Mouse (Mus musculus) left cerebral cortex, postnatal 10 days (tissue): ENCODE measurements around the gene Fmnl1. TPM values are rescaled to one million over a fixed set of nuclear protein-coding genes. Genes with fewer than 3 reads are reported as not detected.

Source experiments
- DNase-seq, 2 experiments: peaks; one replicate each; pipeline ENCODE4 v3.0.0; 2021 to 2022; ENCODE audit warnings: low spot score in 2 of 2, mixed read lengths in 1 of 2; ENCODE audit errors: extremely low spot score in 1 of 2
- intact Hi-C: fragments of 180-260 bp; cut with DNase I; formaldehyde crosslinking; loops from one replicate; pipeline ENCODE4 v1.15.1; 2025
- total RNA-seq, 2 experiments: library from RNA; stranded (reverse); gene quantifications; 2 replicates each; pipeline ENCODE4 v1.2.3; 2021

Fmnl1 gene
- total RNA-seq, 2 experiments from 2014 or later, result 79.5 to 80.7 TPM

GRCm38 (mm10) chr11:103240740-103241139, 69.8 kb downstream of the Fmnl1 start:
- intact Hi-C loops, result no loop called here

GRCm38 (mm10) chr11:103244856-103245255, 73.9 kb downstream of the Fmnl1 start:
- intact Hi-C loops, result no loop called here
- DNase-seq, result no peak

More at GRCm38 (mm10) chr11:103240740-103241139, 69.8 kb downstream of the Fmnl1 start:
- no peak for DNase-seq

GRCm38 (mm10) chr11:103246081-103246730, 75.3 kb downstream of the Fmnl1 start:
- intact Hi-C loops, result no loop called here
- DNase-seq, result peak; percentile 37 to 63

- intact Hi-C loops, result no loop called here
- DNase-seq, result no peak
Observed at GRCm38 (mm10) chr11:103246731-103247290, 75.9 kb downstream of the Fmnl1 start.

GRCm38 (mm10) chr11:103247504-103248177, 76.7 kb downstream of the Fmnl1 start:
- intact Hi-C loops, result no loop called here
- peak; percentile 83 to 91 for DNase-seq

Other genes with a start within 250 kb of the Fmnl1 start
- gene Kif18b, start 246.0 kb upstream of the Fmnl1 start, total RNA-seq, result 1 to 10 TPM; 1.2 to 1.9 TPM
- 10 to 100 TPM; 19.7 to 23.9 TPM for gene C1ql1, start 224.4 kb upstream of the Fmnl1 start, total RNA-seq
- 10 to 100 TPM; 82.8 to 83.1 TPM for gene Nmt1, start 142.9 kb upstream of the Fmnl1 start, total RNA-seq
- 10 to 100 TPM; 97.2 to 97.4 TPM for gene Dcakd, start 142.8 kb upstream of the Fmnl1 start, total RNA-seq
- gene Plcd3, start 69.4 kb upstream of the Fmnl1 start, total RNA-seq, result 10 to 100 TPM; 15.1 to 16.4 TPM
- gene Acbd4, start 69.4 kb upstream of the Fmnl1 start, total RNA-seq, result 10 to 100 TPM; 70.0 to 80.0 TPM
- 10 to 100 TPM; 31.8 to 33.9 TPM for gene Hexim1, start 54.9 kb upstream of the Fmnl1 start, total RNA-seq
- 10 to 100 TPM; 20.1 to 20.7 TPM for gene Hexim2, start 38.7 kb upstream of the Fmnl1 start, total RNA-seq
- 1 to 10 TPM; 1.3 to 1.7 TPM for gene 1700023F06Rik, start 37.5 kb downstream of the Fmnl1 start, total RNA-seq
- 1 to 10 TPM; 1.6 to 2.0 TPM for gene Spata32, start 47.3 kb downstream of the Fmnl1 start, total RNA-seq
- gene Map3k14, start 96.4 kb downstream of the Fmnl1 start, total RNA-seq, result 1 to 10 TPM; 2.9 to 3.5 TPM
- 1 to 10 TPM; 7.6 to 8.6 TPM for gene Arhgap27, start 192.6 kb downstream of the Fmnl1 start, total RNA-seq
- 10 to 100 TPM; 13.4 to 13.6 TPM for gene Plekhm1, start 241.6 kb downstream of the Fmnl1 start, total RNA-seq